Mouse (Mus musculus) cerebellum, adult 2 months (tissue): ENCODE measurements at regions not wholly inside any gene's neighbourhood (a gene's known extent, or its start where the extent isn't known, plus 50 kb on each side); places are given as distances from the start of the nearest gene placed in this dataset.

Experiments used
- CTCF ChIP-seq: fragments of 200-500 bp; IDR thresholded peaks from 2 replicates; pipeline ENCODE4 v1.5.1; 2011; ENCODE audit warnings: low read depth, mild to moderate bottlenecking, control low read depth, low read length, moderate library complexity, borderline replicate concordance; ENCODE audit not compliant: insufficient read depth
- POLR2A ChIP-seq: fragments of 200-500 bp; IDR thresholded peaks from 2 replicates; pipeline ENCODE4 v1.6.1; 2011; ENCODE audit warnings: low read length, control low read depth, borderline replicate concordance; ENCODE audit not compliant: insufficient read depth

DNA sequence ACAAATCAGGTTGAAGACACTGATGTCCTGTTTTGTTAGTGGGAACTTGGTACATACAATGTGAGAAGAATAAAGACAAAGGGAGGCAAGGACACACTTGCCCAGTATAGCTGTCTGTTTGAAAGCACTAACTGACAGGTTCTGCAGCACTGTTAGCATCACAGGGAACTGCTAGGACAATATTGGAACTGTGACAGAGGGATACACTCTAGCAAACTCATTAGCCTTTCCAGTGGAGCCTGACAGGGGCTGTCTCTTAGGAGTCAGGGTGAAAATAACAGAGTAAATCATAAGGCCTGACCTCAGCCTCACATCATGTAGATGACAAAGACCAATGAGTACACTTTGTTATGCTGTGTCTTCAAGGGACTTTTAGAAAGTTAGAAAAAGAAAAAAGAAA is 82.8 kb upstream of the Ufl1 start:
- TF ChIP-seq CTCF (no peak), POLR2A (no peak)
